Mouse (Mus musculus) megakaryocyte-erythroid progenitor cell, adult 5-6 weeks (primary cell): ENCODE measurements around the gene Fxyd5. TPM values are rescaled to one million over a fixed set of nuclear protein-coding genes. Genes with fewer than 3 reads are reported as not detected.

Experiments
- ATAC-seq: replicated peaks from 2 replicates; pipeline ENCODE4 v1.8.0; 2016; ENCODE audit warnings: mild to moderate bottlenecking, inconsistent platforms; ENCODE audit not compliant: severe bottlenecking, poor library complexity, low FRiP score, low TSS enrichment
- total RNA-seq, 2 experiments: library from RNA; stranded (forward) in 1 of 2; stranded (reverse) in 1 of 2; fragments of 200-1000, 215-1000 nt in 1 of 2; fragments of >200 nt in 1 of 2; fragmentation: Nextera tagmentation in 1 of 2; gene quantifications; 2 replicates each; pipeline ENCODE4 v1.2.3; 2014 to 2017

Fxyd5 gene
- total RNA-seq, 2 experiments from 2014 or later: 29.5 to 47.6 TPM

- ATAC-seq: no peak
These were observed 7.6 kb upstream of the Fxyd5 start for GRCm38 (mm10) chr7:31049846-31050281.

- ATAC-seq: no peak
These were observed 7.0 kb upstream of the Fxyd5 start for GRCm38 (mm10) chr7:31049135-31049845.

GRCm38 (mm10) chr7:31041662-31042315 lies 492 bp downstream of the Fxyd5 start:
- 0 out of 2 replicates have a peak, but pooled peaks have one; percentile 30 for ATAC-seq

- ATAC-seq: no peak
These were observed 1.3 kb downstream of the Fxyd5 start for GRCm38 (mm10) chr7:31041023-31041407.

GRCm38 (mm10) chr7:31040281-31041022 lies 1.8 kb downstream of the Fxyd5 start:
- no peak for ATAC-seq

- ATAC-seq: no peak
These were observed 3.3 kb downstream of the Fxyd5 start for GRCm38 (mm10) chr7:31039011-31039410.

- ATAC-seq: no peak
These were observed 4.6 kb downstream of the Fxyd5 start for GRCm38 (mm10) chr7:31037675-31038074.

- peak; percentile 41; the same call in 1 of the 2 replicates for ATAC-seq
These were observed 5.4 kb downstream of the Fxyd5 start for GRCm38 (mm10) chr7:31036917-31037316.

- no peak for ATAC-seq
These were observed 7.0 kb downstream of the Fxyd5 start for GRCm38 (mm10) chr7:31035291-31035690.

GRCm38 (mm10) chr7:31034789-31035188 lies 7.5 kb downstream of the Fxyd5 start:
- ATAC-seq: peak; percentile 56

- ATAC-seq: peak; percentile 23; the same call in 1 of the 2 replicates
These were observed 8.7 kb downstream of the Fxyd5 start for GRCm38 (mm10) chr7:31033409-31034165.

GRCm38 (mm10) chr7:31031731-31032130 lies 10.6 kb downstream of the Fxyd5 start:
- ATAC-seq: no peak

- no peak for ATAC-seq
These were observed 11.6 kb downstream of the Fxyd5 start for GRCm38 (mm10) chr7:31030717-31031116.

- no peak for ATAC-seq
These were observed 13.7 kb downstream of the Fxyd5 start for GRCm38 (mm10) chr7:31028609-31029008.

- peak; percentile 52; the same call in 1 of the 2 replicates for ATAC-seq
These were observed 25.0 kb downstream of the Fxyd5 start for GRCm38 (mm10) chr7:31017104-31017901.

- no peak for ATAC-seq
These were observed 29.3 kb downstream of the Fxyd5 start for GRCm38 (mm10) chr7:31012971-31013370.

- ATAC-seq: no peak
These were observed 33.4 kb downstream of the Fxyd5 start for GRCm38 (mm10) chr7:31008889-31009288.

GRCm38 (mm10) chr7:31008175-31008574 lies 34.1 kb downstream of the Fxyd5 start:
- no peak for ATAC-seq

- ATAC-seq: no peak
These were observed 34.5 kb downstream of the Fxyd5 start for GRCm38 (mm10) chr7:31007775-31008174.
